Mouse (Mus musculus) adipocyte (in vitro differentiated cells): Measurements from ENCODE around the gene Kng1.
A peak's percentile ranks its signal among the peaks of the same experiment; 100 is the strongest.
"Not testable (repeated sequence)": the region's sequence is repeated elsewhere in the genome, so short reads cannot be mapped to it uniquely, and the experiment has no call there.

ENCODE experiments used
- DNase-seq: peaks from one replicate; pipeline ENCODE4 v3.0.0-alpha.2; 2016; ENCODE audit warnings: low spot score

Gene Kng1

GRCm38 (mm10) chr16:23057668-23058447 is at the start of gene Kng1:
Gene Kng1 (plus strand): TSS chr16:23057865.
- DNase-seq, result not testable (repeated sequence)

- DNase-seq, result not testable (repeated sequence)
Observed at GRCm38 (mm10) chr16:23013786-23014185, 43.9 kb upstream of the Kng1 start.

- not testable (repeated sequence) for DNase-seq
Observed at GRCm38 (mm10) chr16:23014645-23015044, 43.0 kb upstream of the Kng1 start.

GRCm38 (mm10) chr16:23020571-23020970 is 37.1 kb upstream of the Kng1 start:
- not testable (repeated sequence) for DNase-seq

GRCm38 (mm10) chr16:23025111-23025510 is 32.6 kb upstream of the Kng1 start:
- DNase-seq, result no peak

- DNase-seq, result no peak
Observed at GRCm38 (mm10) chr16:23026582-23026981, 31.1 kb upstream of the Kng1 start.

GRCm38 (mm10) chr16:23027341-23027740 is 30.3 kb upstream of the Kng1 start:
- not testable (repeated sequence) for DNase-seq

GRCm38 (mm10) chr16:23028966-23029600 is 28.6 kb upstream of the Kng1 start, which contains the start of gene Kng2:
Gene Kng2 (minus strand): TSS chr16:23029482.
- not testable (repeated sequence) for DNase-seq

GRCm38 (mm10) chr16:23030673-23031435 is 26.8 kb upstream of the Kng1 start:
- DNase-seq, result no peak

GRCm38 (mm10) chr16:23033673-23034072 is 24.0 kb upstream of the Kng1 start:
- no peak for DNase-seq

- no peak for DNase-seq
Observed at GRCm38 (mm10) chr16:23037744-23038143, 19.9 kb upstream of the Kng1 start.

GRCm38 (mm10) chr16:23039281-23039680 is 18.4 kb upstream of the Kng1 start:
- no peak for DNase-seq

GRCm38 (mm10) chr16:23040876-23041275 is 16.8 kb upstream of the Kng1 start:
- DNase-seq, result no peak

GRCm38 (mm10) chr16:23046319-23046718 is 11.3 kb upstream of the Kng1 start:
- DNase-seq, result peak; percentile 68

GRCm38 (mm10) chr16:23059630-23060029 is 2.0 kb downstream of the Kng1 start:
- DNase-seq, result not testable (repeated sequence)

- not testable (repeated sequence) for DNase-seq
Observed at GRCm38 (mm10) chr16:23060781-23061325, 3.2 kb downstream of the Kng1 start.

- DNase-seq, result not testable (repeated sequence)
Observed at GRCm38 (mm10) chr16:23077516-23077915, 19.9 kb downstream of the Kng1 start.

- not testable (repeated sequence) for DNase-seq
Observed at GRCm38 (mm10) chr16:23087159-23087558, 29.5 kb downstream of the Kng1 start.

GRCm38 (mm10) chr16:23087712-23088111 is 30.0 kb downstream of the Kng1 start:
- DNase-seq, result peak; percentile 63

GRCm38 (mm10) chr16:23088491-23088890 is 30.8 kb downstream of the Kng1 start:
- DNase-seq, result not testable (repeated sequence)

GRCm38 (mm10) chr16:23091345-23091744 is 33.7 kb downstream of the Kng1 start:
- DNase-seq, result not testable (repeated sequence)

- DNase-seq, result no peak
Observed at GRCm38 (mm10) chr16:23093321-23093953, 35.8 kb downstream of the Kng1 start.
